Mouse (Mus musculus) stomach, embryonic 16.5 days (tissue): ENCODE results near the gene Ankrd55. TPM values are rescaled to one million over a fixed set of nuclear protein-coding genes. Genes with fewer than 3 reads are reported as not detected.

Experiments
- ATAC-seq: fragments of 200-750 bp; cut with Nextera tagmentation; 2 replicates; pipeline ENCODE4 v1.8.0; 2017; ENCODE audit warnings: moderate number of reproducible peaks, moderate TSS enrichment; ENCODE audit not compliant: insufficient read depth, low FRiP score
- H3K27ac ChIP-seq: fragments of 300-500 bp; sonication (generic); 2 replicates; pipeline ENCODE4 v1.5.1; 2014; ENCODE audit warnings: low read length
- H3K27me3 ChIP-seq: fragments of 300-500 bp; sonication (generic); 2 replicates; pipeline ENCODE4 v1.6.1; 2014; ENCODE audit warnings: low read length, control low read depth, mixed read lengths; ENCODE audit not compliant: control insufficient read depth, insufficient read depth
- H3K36me3 ChIP-seq: fragments of 300-500 bp; sonication (generic); 2 replicates; pipeline ENCODE4 v1.6.1; 2014; ENCODE audit warnings: low read length; ENCODE audit not compliant: control insufficient read depth, insufficient read depth
- H3K4me1 ChIP-seq: fragments of 300-500 bp; sonication (generic); 2 replicates; pipeline ENCODE4 v1.6.1; 2014; ENCODE audit warnings: low read length, control low read depth, mixed read lengths; ENCODE audit not compliant: control insufficient read depth, insufficient read depth
- H3K4me2 ChIP-seq: fragments of 300-500 bp; sonication (generic); 2 replicates; pipeline ENCODE4 v1.6.1; 2014; ENCODE audit warnings: low read depth, low read length, mixed read lengths
- H3K4me3 ChIP-seq: fragments of 300-500 bp; sonication (generic); replicated peaks from 2 replicates; pipeline ENCODE4 v1.5.1; 2014; ENCODE audit warnings: mild to moderate bottlenecking, low read length
- H3K9ac ChIP-seq: fragments of 300-500 bp; sonication (generic); 2 replicates; pipeline ENCODE4 v1.6.1; 2014; ENCODE audit warnings: low read length
- H3K9me3 ChIP-seq: fragments of 300-500 bp; sonication (generic); replicated peaks from 2 replicates; pipeline ENCODE4 v1.6.1; 2016; ENCODE audit warnings: low read length, control low read depth; ENCODE audit not compliant: control insufficient read depth
- WGBS: fragments of 180-500 bp; shearing (Covaris S2); extraction: QIAGEN DNeasy Blood & Tissue Kit; methylation state at CpG from one replicate; pipeline ENCODE4 v1.1.7; 2014; 5-methylcytosine and 5-hydroxymethylcytosine counted together
- polyA plus RNA-seq: library from polyadenylated mRNA; unstranded; fragments of >200 nt; fragmentation: Nextera tagmentation; extraction: Ambion mirVana; gene quantifications from 2 replicates; pipeline ENCODE4 v1.2.1, GENCODE M21; 2015

Gene Ankrd55
- polyA plus RNA-seq, 1 experiment from 2014 or later = 0.39 TPM

DNA sequence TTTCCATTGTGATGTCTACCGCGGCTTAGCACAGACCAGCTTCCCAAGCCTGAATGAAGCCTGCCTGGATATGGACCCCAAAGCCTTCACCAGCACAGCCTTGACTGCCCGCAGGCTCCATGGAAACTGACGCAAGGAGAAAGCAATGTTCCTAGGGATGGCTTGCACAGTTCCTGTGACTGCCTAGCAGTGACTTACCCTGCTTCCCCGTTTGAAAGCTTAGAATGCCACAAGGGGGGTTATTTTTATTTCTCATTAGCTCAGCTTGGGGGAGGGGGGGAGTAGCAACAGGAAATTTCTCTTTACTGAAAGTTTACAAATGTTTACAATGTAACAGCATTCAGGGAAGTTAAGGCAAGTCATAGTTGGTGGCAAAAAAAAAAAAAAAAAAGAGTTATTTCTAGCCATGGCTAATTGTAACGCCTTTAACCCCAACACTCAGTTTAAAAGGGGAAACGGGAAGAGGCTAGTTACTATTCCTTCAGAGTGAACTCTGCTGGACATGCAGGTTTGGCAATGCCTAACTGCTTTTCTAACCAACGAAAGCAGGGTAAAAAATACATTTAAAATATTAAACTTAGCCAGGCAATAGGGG lies 56.1 kb downstream of the Ankrd55 start:
- 77% methylated on average over 8 of the region's 8 CpGs for WGBS
- Histone ChIP-seq H3K4me3 (no peak overlapping the region), H3K9me3 (no peaks in the 10 kb centered on the region), H3K27me3 (no peaks in the 10 kb centered on the region), H3K4me1 (peaks cover 6% of the 10 kb centered on the region; the same call in 1 of the 2 replicates), H3K27ac (no peak overlapping the region), H3K4me2 (no peak overlapping the region), H3K36me3 (no peaks in the 10 kb centered on the region), H3K9ac (no peak overlapping the region)
- no peak for ATAC-seq

DNA sequence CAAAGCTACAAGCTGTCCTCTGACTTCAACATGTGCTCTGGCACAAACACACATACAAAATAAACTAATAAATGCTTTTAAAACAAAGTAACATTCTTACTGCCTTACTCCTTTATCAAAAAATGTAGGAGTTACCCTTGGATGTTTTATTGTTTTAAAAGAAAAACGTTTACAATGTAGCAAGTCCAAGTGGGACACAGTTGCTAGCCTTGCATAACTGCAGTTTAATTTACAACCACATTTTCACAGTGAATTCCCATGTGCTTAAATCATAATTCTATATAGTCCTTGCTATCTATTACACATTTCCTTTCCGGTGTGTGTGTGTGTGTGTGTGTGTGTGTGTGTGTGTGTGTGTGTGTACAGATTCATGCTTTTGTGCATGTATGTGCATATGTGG lies 57.3 kb downstream of the Ankrd55 start:
- ATAC-seq = no peak
- no peak overlapping the region for H3K9ac ChIP-seq
- no peaks in the 10 kb centered on the region for H3K27me3 ChIP-seq
- no peak overlapping the region for H3K27ac ChIP-seq
- H3K4me2 ChIP-seq = no peak overlapping the region
- H3K36me3 ChIP-seq = no peaks in the 10 kb centered on the region
- H3K4me1 ChIP-seq = peaks cover 5% of the 10 kb centered on the region; the same call in 1 of the 2 replicates
- H3K4me3 ChIP-seq = no peak overlapping the region
- 68% methylated on average over 2 of the region's 2 CpGs for WGBS
- no peaks in the 10 kb centered on the region for H3K9me3 ChIP-seq

DNA sequence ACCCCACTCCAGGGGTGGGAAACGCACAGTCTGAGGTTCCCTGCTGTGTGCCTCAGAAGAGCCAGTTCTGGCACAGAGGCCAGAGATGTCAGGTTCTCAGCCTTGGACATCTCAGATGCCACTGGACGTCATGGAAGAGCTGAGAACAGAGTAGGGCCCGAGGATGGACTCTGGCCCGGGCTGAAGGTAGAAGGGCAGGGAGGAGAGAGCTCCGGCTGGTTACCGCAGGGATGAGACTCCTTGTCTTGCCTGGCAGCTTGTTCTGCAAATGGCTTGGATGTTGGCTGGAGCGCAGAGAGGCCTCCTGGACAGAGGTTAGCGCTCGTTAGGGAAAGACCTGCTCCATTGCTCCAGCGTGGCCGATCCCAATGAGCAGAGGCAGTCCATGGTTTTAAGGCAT lies 57.8 kb downstream of the Ankrd55 start:
- Histone ChIP-seq H3K4me3 (no peak overlapping the region), H3K9me3 (no peaks in the 10 kb centered on the region), H3K4me1 (0 out of 2 replicates have a peak, but pooled peaks cover 2% of the 10 kb centered on the region), H3K4me2 (no peak overlapping the region), H3K9ac (no peak overlapping the region), H3K27me3 (no peaks in the 10 kb centered on the region), H3K27ac (no peak overlapping the region), H3K36me3 (no peaks in the 10 kb centered on the region)
- WGBS = 81% methylated on average over 11 of the region's 11 CpGs
- ATAC-seq = no peak

DNA sequence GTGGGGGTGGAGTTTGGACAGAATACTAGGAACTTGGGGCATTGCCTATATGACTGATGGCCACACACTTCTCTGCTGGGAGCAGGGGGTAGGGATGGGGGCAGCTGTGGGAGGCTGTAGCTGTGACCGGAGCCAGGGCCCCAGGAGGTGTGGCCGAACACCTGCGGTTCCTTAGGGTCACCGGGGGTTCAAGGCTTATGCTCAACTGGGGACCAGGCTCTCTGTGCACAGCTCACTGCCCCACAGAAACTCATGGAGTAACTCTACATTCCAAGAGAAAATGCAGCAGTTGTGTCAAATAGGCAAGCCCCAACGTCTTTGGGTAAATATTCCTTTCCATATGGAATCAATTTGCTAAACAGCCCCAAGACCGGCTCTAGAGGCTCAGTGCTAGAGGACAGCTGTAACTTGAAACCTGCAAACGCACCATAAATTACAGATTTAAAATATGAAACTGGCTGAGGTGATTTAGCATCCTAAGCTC lies 58.5 kb downstream of the Ankrd55 start:
- WGBS = 27% methylated on average over 7 of the region's 7 CpGs
- H3K9me3 ChIP-seq = no peaks in the 10 kb centered on the region
- H3K9ac ChIP-seq = no peak overlapping the region
- ATAC-seq = 0 out of 2 replicates have a peak, but pooled peaks have one; percentile 26
- no peak overlapping the region for H3K27ac ChIP-seq
- no peak overlapping the region for H3K4me2 ChIP-seq
- H3K36me3 ChIP-seq = no peaks in the 10 kb centered on the region
- no peaks in the 10 kb centered on the region for H3K27me3 ChIP-seq
- no peak overlapping the region for H3K4me3 ChIP-seq
- 0 out of 2 replicates have a peak, but pooled peaks cover 2% of the 10 kb centered on the region for H3K4me1 ChIP-seq

DNA sequence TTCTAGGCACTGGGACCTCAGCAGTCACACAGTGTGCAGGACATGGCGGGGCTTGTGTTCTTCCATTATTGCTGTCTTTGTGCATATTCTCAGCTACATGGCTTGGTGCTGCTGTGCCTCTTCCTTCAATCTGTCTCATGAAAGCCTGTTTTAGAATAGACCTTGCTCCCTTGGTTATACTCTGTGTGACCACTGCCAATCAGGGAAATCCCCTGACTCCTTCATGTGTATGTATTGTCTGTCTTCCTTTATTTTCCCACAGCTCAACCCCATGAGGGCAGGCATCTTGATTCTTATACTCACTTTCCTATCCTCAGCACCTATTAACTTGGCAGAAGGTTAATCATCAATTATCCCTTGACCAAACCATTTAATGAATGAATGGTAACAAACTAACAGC lies 60.0 kb downstream of the Ankrd55 start:
- H3K9me3 ChIP-seq = no peaks in the 10 kb centered on the region
- 0 out of 2 replicates have a peak, but pooled peaks cover 2% of the 10 kb centered on the region for H3K4me1 ChIP-seq
- H3K27me3 ChIP-seq = no peaks in the 10 kb centered on the region
- no peak overlapping the region for H3K27ac ChIP-seq
- no peaks in the 10 kb centered on the region for H3K36me3 ChIP-seq
- no peak for ATAC-seq
- H3K9ac ChIP-seq = no peak overlapping the region
- WGBS = 94% methylated on average over 1 of the region's 1 CpGs
- H3K4me2 ChIP-seq = no peak overlapping the region
- H3K4me3 ChIP-seq = no peak overlapping the region

DNA sequence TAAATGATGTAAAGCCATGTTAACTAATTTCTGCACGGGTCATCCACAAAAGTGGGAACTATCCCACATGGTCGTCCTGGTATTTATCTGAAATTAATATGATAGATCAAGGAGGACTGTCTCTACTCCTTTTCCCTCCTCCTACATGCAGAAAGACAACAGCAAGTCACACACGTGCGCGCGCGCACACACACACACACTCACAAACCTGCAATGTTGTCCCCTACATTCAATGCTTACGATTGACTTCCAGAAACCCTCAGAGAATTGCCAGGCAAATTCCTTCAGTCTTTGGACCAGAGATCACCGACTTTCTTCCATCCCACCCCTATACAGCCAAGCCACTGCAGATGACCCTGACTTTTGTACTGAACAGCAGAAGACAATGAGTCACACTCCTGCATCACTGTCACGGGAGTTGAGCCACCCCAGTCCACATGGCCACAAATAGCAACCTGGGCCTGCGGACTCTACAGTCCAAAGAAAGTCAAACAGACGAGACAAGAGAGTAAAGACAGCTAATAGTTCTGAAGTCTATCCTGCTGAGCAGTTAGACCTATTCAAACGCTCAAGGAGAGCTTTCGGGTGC lies 60.7 kb downstream of the Ankrd55 start:
- Histone ChIP-seq H3K4me2 (no peak overlapping the region), H3K27ac (no peak overlapping the region), H3K36me3 (no peaks in the 10 kb centered on the region), H3K9ac (no peak overlapping the region), H3K4me3 (no peak overlapping the region), H3K4me1 (0 out of 2 replicates have a peak, but pooled peaks cover 2% of the 10 kb centered on the region), H3K9me3 (no peaks in the 10 kb centered on the region), H3K27me3 (no peaks in the 10 kb centered on the region)
- 86% methylated on average over 14 of the region's 14 CpGs for WGBS
- no peak for ATAC-seq

DNA sequence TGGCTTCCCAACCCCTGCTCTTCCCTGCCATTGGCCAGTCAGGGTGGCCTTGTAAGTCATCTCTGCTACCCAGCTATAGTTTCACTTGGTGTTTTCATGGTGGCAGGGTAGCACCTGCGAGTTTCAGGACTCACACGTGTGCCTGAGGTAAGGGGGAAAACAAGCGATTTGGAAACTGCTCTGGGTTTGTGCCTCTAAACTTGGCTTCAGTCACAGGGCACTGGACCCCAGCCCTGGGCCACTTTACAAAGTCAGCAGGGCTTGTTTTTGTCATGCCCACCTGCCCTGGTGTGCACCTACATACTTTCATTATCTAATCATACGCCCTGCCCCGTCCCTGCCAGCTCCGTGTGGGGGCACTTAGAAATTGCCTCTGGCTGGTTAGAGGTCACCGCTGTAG lies 61.2 kb downstream of the Ankrd55 start:
- H3K27me3 ChIP-seq = no peaks in the 10 kb centered on the region
- no peak overlapping the region for H3K4me3 ChIP-seq
- no peak overlapping the region for H3K4me2 ChIP-seq
- WGBS = 88% methylated on average over 7 of the region's 7 CpGs
- H3K27ac ChIP-seq = no peak overlapping the region
- no peak for ATAC-seq
- no peaks in the 10 kb centered on the region for H3K9me3 ChIP-seq
- H3K9ac ChIP-seq = no peak overlapping the region
- H3K36me3 ChIP-seq = no peaks in the 10 kb centered on the region
- H3K4me1 ChIP-seq = 0 out of 2 replicates have a peak, but pooled peaks cover 2% of the 10 kb centered on the region

DNA sequence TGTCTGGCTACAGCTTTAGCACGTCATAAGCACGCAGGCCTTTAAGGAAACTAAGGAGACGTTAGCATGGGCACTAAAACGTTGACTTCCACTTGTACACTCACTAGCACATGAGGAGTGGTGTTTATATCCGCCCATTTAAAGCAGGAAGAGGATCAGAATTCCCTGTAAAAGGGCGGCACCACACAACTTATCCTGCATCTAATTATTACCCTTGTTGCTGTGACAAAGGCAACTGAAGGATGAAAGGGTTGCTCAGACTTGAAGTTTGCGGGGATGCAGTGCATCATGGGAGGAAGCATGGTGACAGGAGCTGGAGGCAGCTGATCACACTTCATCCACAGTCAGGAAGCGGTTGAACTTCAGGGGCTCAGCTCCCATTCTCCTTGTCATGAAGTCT lies 63.7 kb downstream of the Ankrd55 start:
- H3K9ac ChIP-seq = no peak overlapping the region
- no peaks in the 10 kb centered on the region for H3K4me1 ChIP-seq
- H3K27ac ChIP-seq = no peak overlapping the region
- no peaks in the 10 kb centered on the region for H3K36me3 ChIP-seq
- no peaks in the 10 kb centered on the region for H3K9me3 ChIP-seq
- no peak overlapping the region for H3K4me3 ChIP-seq
- H3K4me2 ChIP-seq = no peak overlapping the region
- no peak for ATAC-seq
- WGBS = 69% methylated on average over 8 of the region's 8 CpGs
- H3K27me3 ChIP-seq = no peaks in the 10 kb centered on the region

DNA sequence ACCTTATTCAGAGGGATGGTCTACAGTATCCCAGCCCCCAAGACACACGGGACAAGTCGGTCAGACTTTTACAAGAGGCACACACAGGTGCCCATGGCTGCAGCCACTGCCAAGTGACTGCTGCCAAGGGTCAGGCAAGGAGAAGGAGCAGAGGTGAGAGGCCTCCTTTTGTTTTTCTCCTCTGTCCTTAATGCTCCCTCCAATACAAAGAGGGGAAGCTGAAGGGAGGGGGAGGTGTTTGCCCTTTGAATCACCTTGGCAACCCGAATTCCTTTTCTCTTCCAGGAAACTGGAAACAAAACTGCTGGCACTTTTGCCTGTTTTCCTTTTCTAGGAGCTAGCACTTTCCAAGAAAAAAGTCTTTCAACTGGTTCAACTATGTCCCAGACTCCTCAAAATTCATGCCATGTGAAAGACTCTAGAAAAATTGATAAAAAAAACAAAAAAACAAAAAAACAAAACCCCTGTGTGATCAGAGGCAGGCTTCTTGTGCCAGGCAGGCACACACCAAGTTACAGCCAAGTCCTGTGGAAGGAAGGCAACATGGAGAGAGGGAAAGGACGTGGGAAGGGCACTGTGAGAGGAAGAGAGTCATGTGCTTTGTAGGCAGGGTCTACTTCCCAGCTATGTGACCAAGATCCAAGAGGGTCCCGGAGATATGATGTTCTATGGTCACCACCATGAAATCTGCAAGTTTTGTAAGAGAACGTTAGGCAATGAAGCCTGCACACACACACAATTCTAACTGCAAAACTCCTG lies 66.0 kb downstream of the Ankrd55 start:
- Histone ChIP-seq H3K9me3 (no peaks in the 10 kb centered on the region), H3K36me3 (no peaks in the 10 kb centered on the region), H3K27ac (no peak overlapping the region), H3K9ac (no peak overlapping the region), H3K4me3 (no peak overlapping the region), H3K4me2 (no peak overlapping the region), H3K27me3 (no peaks in the 10 kb centered on the region), H3K4me1 (no peaks in the 10 kb centered on the region)
- no peak for ATAC-seq
- WGBS = 48% methylated on average over 6 of the region's 6 CpGs
